Mouse (Mus musculus) megakaryocyte, embryonic 14.5 days (primary cell): ENCODE results near the gene Fbxw9. TPM values are rescaled to one million over a fixed set of nuclear protein-coding genes. Genes with fewer than 3 reads are reported as not detected.

Source experiments
- H3K27me3 ChIP-seq: replicated peaks from 2 replicates; pipeline ENCODE3; 2012; ENCODE audit warnings: inconsistent platforms
- H3K36me3 ChIP-seq: replicated peaks from 2 replicates; pipeline ENCODE3; 2012; ENCODE audit warnings: low read length, inconsistent platforms, mixed read lengths
- H3K4me1 ChIP-seq: 2 replicates; pipeline ENCODE4 v1.6.1; 2012; ENCODE audit warnings: inconsistent platforms
- H3K4me3 ChIP-seq: replicated peaks from 2 replicates; pipeline ENCODE3; 2012; ENCODE audit warnings: moderate library complexity, mild to moderate bottlenecking, inconsistent platforms
- H3K9me3 ChIP-seq: 2 replicates; pipeline ENCODE4 v1.6.1; 2012; ENCODE audit warnings: inconsistent platforms
- FLI1 ChIP-seq: IDR thresholded peaks from 2 replicates; pipeline ENCODE4 v1.6.1; 2012; ENCODE audit warnings: low read length, inconsistent platforms, mixed read lengths
- GATA1 ChIP-seq: IDR thresholded peaks from 3 replicates; pipeline ENCODE4 v1.6.1; 2012; ENCODE audit warnings: mixed read lengths, low read length, inconsistent platforms, borderline replicate concordance
- polyA plus RNA-seq: library from polyadenylated mRNA; stranded (reverse); fragments of >175 nt; gene quantifications from 2 replicates; pipeline ENCODE4 v1.2.3, GENCODE M21; 2012; ENCODE audit warnings: low replicate concordance; ENCODE audit not compliant: insufficient read depth

The Fbxw9 gene
- polyA plus RNA-seq, 1 experiment = 15.5 TPM

GRCm38 (mm10) chr8:85071041-85071440 lies 11.2 kb downstream of the Fbxw9 start:
- TF ChIP-seq FLI1 (no peak), GATA1 (no peak)
- Histone ChIP-seq H3K27me3 (no peaks in the 10 kb centered on the region), H3K4me3 (peak overlapping the region; percentile 99), H3K36me3 (peaks cover 66% of the 10 kb centered on the region), H3K4me1 (peaks cover 32% of the 10 kb centered on the region), H3K9me3 (no peaks in the 10 kb centered on the region)

- Histone ChIP-seq H3K9me3 (no peaks in the 10 kb centered on the region), H3K36me3 (peaks cover 66% of the 10 kb centered on the region), H3K4me1 (peaks cover 38% of the 10 kb centered on the region)
Observed at GRCm38 (mm10) chr8:85071514-85072281, 11.8 kb downstream of the Fbxw9 start, which contains the start of gene Dhps. Gene Dhps (plus strand): TSS chr8:85071757.

GRCm38 (mm10) chr8:85072364-85072929 lies 12.6 kb downstream of the Fbxw9 start:
- Histone ChIP-seq H3K27me3 (no peaks in the 10 kb centered on the region), H3K4me3 (peak overlapping the region; percentile 99), H3K4me1 (peaks cover 38% of the 10 kb centered on the region), H3K36me3 (peaks cover 62% of the 10 kb centered on the region), H3K9me3 (no peaks in the 10 kb centered on the region)
- TF ChIP-seq FLI1 (no peak), GATA1 (no peak)

More at GRCm38 (mm10) chr8:85071514-85072281, 11.8 kb downstream of the Fbxw9 start, which contains the start of gene Dhps:
- Histone ChIP-seq H3K4me3 (peak within 1 kb of the TSS; percentile 99), H3K27me3 (no peaks in the 10 kb centered on the region)
- TF ChIP-seq FLI1 (peak; percentile 64; the same call in 1 of the 2 replicates), GATA1 (no peak)

- TF ChIP-seq FLI1 = no peak
- TF ChIP-seq GATA1 = no peak
- peaks cover 61% of the 10 kb centered on the region for H3K36me3 ChIP-seq
- H3K9me3 ChIP-seq = no peaks in the 10 kb centered on the region
- peak overlapping the region; percentile 65 for H3K4me3 ChIP-seq
- no peaks in the 10 kb centered on the region for H3K27me3 ChIP-seq
- H3K4me1 ChIP-seq = peaks cover 39% of the 10 kb centered on the region
Observed at GRCm38 (mm10) chr8:85073041-85073612, 13.3 kb downstream of the Fbxw9 start.

- H3K36me3 ChIP-seq = peaks cover 63% of the 10 kb centered on the region
- H3K27me3 ChIP-seq = no peaks in the 10 kb centered on the region
- H3K4me3 ChIP-seq = peak overlapping the region; percentile 55
- H3K4me1 ChIP-seq = peaks cover 49% of the 10 kb centered on the region
- no peaks in the 10 kb centered on the region for H3K9me3 ChIP-seq
- TF ChIP-seq FLI1 (no peak), GATA1 (no peak)
Observed at GRCm38 (mm10) chr8:85074167-85074566, 14.3 kb downstream of the Fbxw9 start.

GRCm38 (mm10) chr8:85074617-85075016 lies 14.8 kb downstream of the Fbxw9 start:
- no peak for TF ChIP-seq FLI1
- no peak for TF ChIP-seq GATA1
- H3K4me1 ChIP-seq = peaks cover 54% of the 10 kb centered on the region

GRCm38 (mm10) chr8:85076001-85076400 lies 16.1 kb downstream of the Fbxw9 start:
- Histone ChIP-seq H3K36me3 (peaks cover 62% of the 10 kb centered on the region), H3K9me3 (no peaks in the 10 kb centered on the region), H3K4me3 (no peak overlapping the region), H3K4me1 (peaks cover 56% of the 10 kb centered on the region), H3K27me3 (no peaks in the 10 kb centered on the region)
- TF ChIP-seq GATA1 (no peak), FLI1 (no peak)

More at GRCm38 (mm10) chr8:85074617-85075016, 14.8 kb downstream of the Fbxw9 start:
- Histone ChIP-seq H3K27me3 (no peaks in the 10 kb centered on the region), H3K36me3 (peaks cover 66% of the 10 kb centered on the region), H3K4me3 (no peak overlapping the region), H3K9me3 (no peaks in the 10 kb centered on the region)

GRCm38 (mm10) chr8:85076993-85077392 lies 17.1 kb downstream of the Fbxw9 start:
- Histone ChIP-seq H3K9me3 (no peaks in the 10 kb centered on the region), H3K4me3 (no peak overlapping the region), H3K36me3 (peaks cover 62% of the 10 kb centered on the region), H3K27me3 (no peaks in the 10 kb centered on the region), H3K4me1 (peaks cover 63% of the 10 kb centered on the region)
- TF ChIP-seq GATA1 (no peak), FLI1 (no peak)

- peak overlapping the region; percentile 99 for H3K4me3 ChIP-seq
- no peaks in the 10 kb centered on the region for H3K9me3 ChIP-seq
- H3K27me3 ChIP-seq = no peaks in the 10 kb centered on the region
- TF ChIP-seq FLI1 = no peak
- TF ChIP-seq GATA1 = no peak
- peaks cover 72% of the 10 kb centered on the region for H3K4me1 ChIP-seq
- H3K36me3 ChIP-seq = peaks cover 42% of the 10 kb centered on the region
Observed at GRCm38 (mm10) chr8:85080214-85080531, 20.3 kb downstream of the Fbxw9 start.
